Mouse (Mus musculus) heart, adult 18-20 months (tissue): ENCODE results near the gene S100a10. TPM values are rescaled to one million over a fixed set of nuclear protein-coding genes. Genes with fewer than 3 reads are reported as not detected.
"Not testable (repeated sequence)": the region's sequence is repeated elsewhere in the genome, so short reads cannot be mapped to it uniquely, and the experiment has no call there.

Experiments used
- DNase-seq, 2 experiments: peaks; one replicate each; pipeline ENCODE4 v3.0.0; 2021 to 2022; ENCODE audit warnings: mixed read lengths in 1 of 2
- long read RNA-seq, 2 experiments: library from polyadenylated mRNA; stranded (forward); transcript quantifications; one replicate each; pipeline ENCODE4 v2.0.0; 2021
- total RNA-seq, 2 experiments: library from RNA; stranded (reverse); gene quantifications; 2 replicates each; pipeline ENCODE4 v1.2.3; 2021

The S100a10 gene
- 100 to 1,000 TPM in 1 of 2 experiments, 10 to 100 TPM in 1; 92.1 to 100 TPM for total RNA-seq
- long read RNA-seq, experiment 1, transcript S100a10-201 (3 exons, 685 nt): major isoform, 27 of 30 reads
- long read RNA-seq, experiment 1, partial matches to known transcripts: 3 of 30 reads
- long read RNA-seq, experiment 1, other reads (novel, unspliced or antisense): 0 of 30 reads
- long read RNA-seq, experiment 2, transcript S100a10-201 (3 exons, 685 nt): major isoform, 43 of 45 reads
- long read RNA-seq, experiment 2, partial matches to known transcripts: 2 of 45 reads
- long read RNA-seq, experiment 2, other reads (novel, unspliced or antisense): 0 of 45 reads

GRCm38 (mm10) chr3:93554981-93555877 is at the start of gene S100a10:
S100a10 (plus strand) TSS chr3:93555080.
- peak; percentile 84 to 90 for DNase-seq

- DNase-seq: peak; percentile 27 to 72
Observed at GRCm38 (mm10) chr3:93505960-93506863, 48.7 kb upstream of the S100a10 start.

- no peak for DNase-seq
Observed at GRCm38 (mm10) chr3:93506881-93507325, 48.0 kb upstream of the S100a10 start.

- DNase-seq: no peak
Observed at GRCm38 (mm10) chr3:93509301-93509700, 45.6 kb upstream of the S100a10 start.

- no peak for DNase-seq
Observed at GRCm38 (mm10) chr3:93511036-93511435, 43.8 kb upstream of the S100a10 start.

GRCm38 (mm10) chr3:93511801-93512200 is 43.1 kb upstream of the S100a10 start:
- DNase-seq: no peak

- no peak for DNase-seq
Observed at GRCm38 (mm10) chr3:93512386-93513101, 42.3 kb upstream of the S100a10 start.

- no peak for DNase-seq
Observed at GRCm38 (mm10) chr3:93514628-93515027, 40.3 kb upstream of the S100a10 start.

- no peak for DNase-seq
Observed at GRCm38 (mm10) chr3:93517343-93517742, 37.5 kb upstream of the S100a10 start.

- DNase-seq: no peak
Observed at GRCm38 (mm10) chr3:93519856-93520329, 35.0 kb upstream of the S100a10 start.

GRCm38 (mm10) chr3:93520330-93521193 is 34.3 kb upstream of the S100a10 start, which contains the start of gene S100a11:
S100a11 (plus strand) TSS chr3:93520488.
- peak; percentile 79 to 81 for DNase-seq

GRCm38 (mm10) chr3:93521462-93522057 is 33.3 kb upstream of the S100a10 start:
- peak in 1 of 2 experiments; percentile 29 for DNase-seq

GRCm38 (mm10) chr3:93522611-93523010 is 32.3 kb upstream of the S100a10 start:
- peak; percentile 83 to 90 for DNase-seq

GRCm38 (mm10) chr3:93527300-93527699 is 27.6 kb upstream of the S100a10 start:
- no peak for DNase-seq

- no peak for DNase-seq
Observed at GRCm38 (mm10) chr3:93528807-93529206, 26.1 kb upstream of the S100a10 start.

GRCm38 (mm10) chr3:93537068-93537576 is 17.8 kb upstream of the S100a10 start:
- DNase-seq: peak; percentile 62 to 73

- no peak for DNase-seq
Observed at GRCm38 (mm10) chr3:93538486-93538885, 16.4 kb upstream of the S100a10 start.

GRCm38 (mm10) chr3:93541501-93541900 is 13.4 kb upstream of the S100a10 start:
- DNase-seq: no peak

GRCm38 (mm10) chr3:93544170-93544569 is 10.7 kb upstream of the S100a10 start:
- not testable (repeated sequence) for DNase-seq
